Mouse (Mus musculus): ENCODE data around the gene Smim14.
A peak's percentile ranks its signal among the peaks of the same experiment; 100 is the strongest.
"Not testable (repeated sequence)": the region's sequence is repeated elsewhere in the genome, so short reads cannot be mapped to it uniquely, and the experiment has no call there.

Smim14 gene

GRCm38 (mm10) chr5:65521803-65522202 is 15.2 kb downstream of the Smim14 start:
- no peak for DNase-seq (ENCODE audit: low spot score in 2 of 2)

DNA sequence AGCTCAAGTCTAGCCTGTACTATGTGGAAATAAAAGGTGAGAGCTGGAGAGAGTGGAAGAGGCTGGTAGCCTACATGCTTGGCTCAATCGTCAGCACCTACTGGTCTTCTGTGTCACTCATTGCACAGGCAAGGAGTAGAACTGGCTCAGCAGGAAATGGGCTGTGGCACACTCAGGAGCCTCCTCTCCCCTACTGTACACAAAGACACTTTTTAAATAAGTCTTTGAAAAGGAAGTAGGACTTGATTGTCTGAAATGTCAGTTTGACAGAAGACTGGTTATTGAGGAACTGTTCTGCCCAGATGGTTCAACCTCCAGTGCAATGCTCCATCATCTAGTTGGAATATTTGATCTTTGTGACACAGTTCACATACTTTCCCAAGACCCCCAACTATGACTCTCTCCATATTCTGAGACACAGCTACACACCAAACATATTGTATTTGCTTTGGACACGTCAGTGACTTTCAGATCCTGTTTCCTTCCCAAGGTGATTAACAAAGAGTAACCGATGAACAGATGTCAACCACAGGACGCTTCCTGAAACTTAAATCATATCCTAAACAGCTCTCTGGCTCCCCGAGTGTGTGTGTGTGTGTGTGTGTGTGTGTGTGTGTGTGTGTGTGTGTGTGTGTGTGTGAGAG is 22.2 kb downstream of the Smim14 start:
- no peak for DNase-seq (ENCODE audit: low spot score in 2 of 2)

GRCm38 (mm10) chr5:65513506-65513905 is 23.5 kb downstream of the Smim14 start:
- DNase-seq (ENCODE audit: low spot score in 2 of 2): no peak

- DNase-seq (ENCODE audit: low spot score in 2 of 2): no peak
Measured at GRCm38 (mm10) chr5:65508395-65508794, 28.6 kb downstream of the Smim14 start.

GRCm38 (mm10) chr5:65505786-65506185 is 31.2 kb downstream of the Smim14 start:
- no peak for DNase-seq (ENCODE audit: low spot score in 2 of 2)

DNA sequence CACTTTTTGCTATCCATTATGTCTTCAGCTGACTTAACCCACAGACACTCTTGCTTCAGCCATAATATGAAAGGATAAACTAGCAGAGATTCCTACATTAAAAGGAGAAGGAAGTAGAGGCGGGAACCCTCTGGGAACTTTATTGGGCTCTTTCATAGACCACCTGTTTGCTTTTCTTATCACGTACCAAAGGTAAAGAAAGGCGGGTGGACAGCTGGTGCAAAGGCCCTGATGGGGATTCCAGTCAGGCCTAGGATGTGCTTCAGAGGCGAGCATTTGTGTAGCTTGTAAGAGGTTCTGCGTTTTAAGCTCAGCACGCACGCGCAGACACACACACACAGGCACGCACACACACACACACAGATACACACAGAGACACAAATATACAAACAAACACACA is 35.6 kb downstream of the Smim14 start:
- no peak for DNase-seq (ENCODE audit: low spot score in 2 of 2)

DNA sequence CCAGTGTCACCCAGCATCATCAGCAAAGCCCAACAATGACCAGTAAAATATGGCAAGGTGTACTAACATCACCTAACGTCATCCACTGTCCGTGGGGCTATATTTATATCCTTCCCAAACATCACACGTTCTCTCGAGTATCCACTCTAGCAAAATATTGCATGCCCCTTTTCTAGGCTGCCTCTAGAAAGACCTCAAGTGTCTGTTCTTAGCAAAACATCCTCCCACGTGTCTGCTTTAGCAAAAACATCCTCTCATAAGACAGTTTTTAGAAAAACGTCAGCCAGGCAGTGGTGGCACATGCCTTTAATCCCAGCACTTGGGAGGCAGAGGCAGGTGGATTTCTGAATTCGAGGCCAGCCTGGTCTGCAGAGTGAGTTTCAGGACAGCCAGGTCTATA is 36.8 kb downstream of the Smim14 start:
- no peak for DNase-seq (ENCODE audit: low spot score in 2 of 2)

DNA sequence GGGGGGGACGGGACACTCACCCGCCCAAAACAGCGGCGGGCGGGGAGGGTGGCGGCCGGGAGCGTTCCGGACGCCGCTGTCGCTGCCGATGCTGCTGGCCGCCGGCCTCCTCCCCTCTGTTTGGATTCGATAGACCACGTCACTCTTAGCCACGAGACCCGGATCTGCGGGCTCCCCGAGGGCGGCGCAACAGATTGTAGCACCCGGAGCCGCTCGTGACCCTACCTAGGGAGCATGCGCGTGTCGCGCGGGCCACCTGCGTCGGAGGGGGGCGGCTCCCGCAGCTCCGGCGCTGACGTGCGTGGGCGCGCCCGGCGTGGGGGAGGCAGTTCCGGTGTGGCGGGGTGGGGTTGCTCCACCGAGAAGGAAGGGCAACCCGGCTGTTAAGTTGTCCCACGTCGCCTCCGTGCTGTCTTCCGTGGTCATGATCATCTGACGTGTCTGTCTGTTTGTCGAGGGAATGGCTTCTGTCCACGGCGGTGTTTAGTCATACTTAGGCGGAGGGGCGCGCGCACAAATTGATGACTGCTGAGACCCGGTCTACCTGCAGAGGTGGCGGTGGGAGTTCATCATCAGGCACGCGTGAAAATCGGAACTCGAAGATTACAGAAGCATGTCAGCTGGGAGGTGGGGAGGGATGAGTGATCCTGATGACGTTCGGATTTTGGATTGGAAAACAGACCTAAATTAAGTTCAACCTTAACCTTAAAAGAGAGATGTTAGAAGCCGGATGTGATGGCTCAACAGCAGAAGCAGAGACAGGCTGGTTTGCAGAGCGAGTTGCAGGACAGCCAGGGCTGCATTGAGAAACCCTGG is 44.1 kb downstream of the Smim14 start, which contains the start of gene Gm43552:
Gene Gm43552, minus strand, starts transcription at position 118 of the 816 bp plus-strand sequence.
- peak; percentile 87 to 92 for DNase-seq (ENCODE audit: low spot score in 2 of 2)

- peak; percentile 61 to 72 for DNase-seq (ENCODE audit: low spot score in 2 of 2)
Measured at GRCm38 (mm10) chr5:65491767-65492715, 44.9 kb downstream of the Smim14 start.

DNA sequence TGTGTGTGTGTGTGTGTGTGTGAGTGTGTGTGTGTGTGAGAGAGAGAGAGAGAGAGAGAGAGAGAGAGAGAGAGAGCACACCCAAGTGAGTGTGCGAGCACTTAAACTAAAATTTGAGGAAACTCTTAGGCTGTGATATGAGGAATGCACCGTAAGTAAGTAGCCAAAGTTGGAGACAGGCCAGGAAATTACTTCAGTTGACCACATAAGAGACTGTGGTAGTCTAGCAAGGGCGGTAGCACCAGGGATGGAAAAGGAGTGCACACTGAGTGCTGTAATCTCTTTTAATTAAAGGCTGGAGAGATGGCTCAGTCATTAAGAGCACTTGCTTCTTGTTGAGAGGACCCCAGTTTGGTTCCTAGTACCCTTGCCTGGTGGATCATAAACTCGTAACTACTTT is 47.2 kb downstream of the Smim14 start:
- DNase-seq (ENCODE audit: low spot score in 2 of 2): no peak

GRCm38 (mm10) chr5:65488725-65489124 is 48.3 kb downstream of the Smim14 start:
- DNase-seq (ENCODE audit: low spot score in 2 of 2): no peak

GRCm38 (mm10) chr5:65487381-65487780 is 49.6 kb downstream of the Smim14 start:
- no peak for DNase-seq (ENCODE audit: low spot score in 2 of 2)

GRCm38 (mm10) chr5:65486514-65486913 is 50.5 kb downstream of the Smim14 start:
- no peak for DNase-seq (ENCODE audit: low spot score in 2 of 2)

- no peak for DNase-seq (ENCODE audit: low spot score in 2 of 2)
Measured at GRCm38 (mm10) chr5:65482996-65483395, 54.0 kb downstream of the Smim14 start.

DNA sequence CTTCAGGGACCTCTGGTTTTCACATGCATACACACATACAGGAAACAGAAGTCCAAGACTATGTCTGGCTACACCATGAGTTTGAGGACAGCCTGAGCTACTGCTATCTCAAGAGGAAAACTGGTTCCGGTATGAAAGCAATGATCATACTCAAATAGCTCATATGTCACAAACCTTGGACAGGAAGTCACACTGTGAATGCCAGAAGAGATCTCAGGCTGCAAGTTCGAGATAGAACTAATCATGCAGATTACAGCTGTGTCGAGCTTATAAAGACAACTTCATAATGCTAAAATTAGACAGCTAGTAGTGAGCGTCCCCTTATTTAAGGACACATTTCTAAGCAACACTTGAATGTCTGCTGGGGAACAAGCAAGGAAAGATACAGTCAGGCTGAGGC is 56.5 kb downstream of the Smim14 start:
- DNase-seq (ENCODE audit: low spot score in 2 of 2): no peak

GRCm38 (mm10) chr5:65479681-65480445 is 57.1 kb downstream of the Smim14 start:
- DNase-seq (ENCODE audit: low spot score in 2 of 2): no peak

GRCm38 (mm10) chr5:65478224-65478623 is 58.8 kb downstream of the Smim14 start:
- peak in 1 of 2 experiments; percentile 17 for DNase-seq (ENCODE audit: low spot score in 2 of 2)

DNA sequence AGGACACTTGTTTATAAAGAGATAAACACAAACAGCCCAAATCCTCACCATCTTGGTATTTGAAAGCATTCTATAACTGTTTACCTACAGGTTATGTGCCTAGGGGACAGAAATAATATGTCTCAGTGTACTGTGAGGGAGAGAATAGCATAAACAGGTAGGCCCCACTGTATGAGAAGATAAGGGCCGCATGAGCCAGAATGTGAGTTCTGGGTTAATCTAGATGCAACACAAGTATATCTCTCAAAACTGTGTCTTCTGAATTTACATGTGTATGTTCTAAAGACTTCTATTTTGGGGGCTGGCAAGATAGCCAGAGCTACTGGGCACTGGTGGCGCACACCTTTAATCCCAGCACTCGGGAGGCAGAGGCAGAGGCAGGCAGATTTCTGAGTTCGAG is 60.2 kb downstream of the Smim14 start:
- DNase-seq (ENCODE audit: low spot score in 2 of 2): not testable (repeated sequence)

- DNase-seq (ENCODE audit: low spot score in 2 of 2): no peak
Measured at GRCm38 (mm10) chr5:65475806-65476205, 61.2 kb downstream of the Smim14 start.

DNA sequence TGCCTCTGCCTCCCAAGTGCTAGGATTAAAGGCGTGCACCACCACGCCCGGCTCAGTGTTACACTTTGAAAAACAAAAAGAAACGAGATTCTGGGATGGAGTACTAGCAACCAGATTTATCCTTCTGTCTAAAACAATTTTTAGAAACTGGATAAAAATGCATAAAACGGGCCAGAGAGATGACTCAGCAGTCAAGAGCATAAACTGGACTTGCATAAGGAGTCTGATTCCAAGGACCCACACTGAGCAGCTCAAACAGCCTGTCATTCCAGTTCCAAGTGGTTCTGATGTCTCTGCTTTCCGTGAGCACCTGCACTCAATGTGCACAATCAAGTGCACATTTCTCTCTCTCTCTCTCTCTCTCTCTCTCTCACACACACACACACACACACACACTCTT is 67.2 kb downstream of the Smim14 start:
- no peak for DNase-seq (ENCODE audit: low spot score in 2 of 2)

DNA sequence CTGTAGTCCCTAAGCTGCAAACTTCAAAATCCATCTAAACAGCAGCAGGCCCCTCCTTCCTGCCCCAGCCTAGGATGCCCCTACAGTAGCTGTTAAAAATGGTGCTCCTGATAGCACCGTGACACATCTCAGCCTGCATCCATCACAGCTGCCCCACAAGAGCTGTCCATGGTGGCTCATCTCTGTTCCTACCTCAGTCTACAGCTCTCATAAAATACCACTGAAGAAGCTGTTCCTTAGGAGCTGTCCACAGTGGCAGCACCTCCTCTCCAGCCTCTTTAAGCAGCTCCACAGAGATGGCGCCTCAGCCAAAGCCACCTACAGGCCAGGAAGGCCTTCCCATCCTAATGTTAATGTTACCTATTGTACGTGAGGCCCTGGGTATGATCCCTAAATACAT is 70.1 kb downstream of the Smim14 start:
- DNase-seq (ENCODE audit: low spot score in 2 of 2): no peak

Data from spleen, postnatal 14 days (tissue).